Mouse (Mus musculus) lung, postnatal 25 days (tissue): Measurements from ENCODE around the gene Anapc4.
A peak's percentile ranks its signal among the peaks of the same experiment; 100 is the strongest.

ENCODE experiments used
- DNase-seq: peaks from one replicate; pipeline ENCODE4 v3.0.0; 2022; ENCODE audit warnings: low spot score

Anapc4 gene

GRCm38 (mm10) chr5:52868918-52869703 lies 35.3 kb downstream of the Anapc4 start:
- no peak for DNase-seq

GRCm38 (mm10) chr5:52871461-52871860 lies 37.6 kb downstream of the Anapc4 start:
- DNase-seq: no peak

- DNase-seq: no peak
Observed at GRCm38 (mm10) chr5:52871986-52872385, 38.2 kb downstream of the Anapc4 start.

GRCm38 (mm10) chr5:52878847-52879246 lies 45.0 kb downstream of the Anapc4 start:
- peak; percentile 80 for DNase-seq

GRCm38 (mm10) chr5:52879926-52880325 lies 46.1 kb downstream of the Anapc4 start:
- no peak for DNase-seq

GRCm38 (mm10) chr5:52882446-52882845 lies 48.6 kb downstream of the Anapc4 start:
- peak; percentile 87 for DNase-seq

- peak; percentile 61 for DNase-seq
Observed at GRCm38 (mm10) chr5:52887085-52887484, 53.3 kb downstream of the Anapc4 start.

GRCm38 (mm10) chr5:52889919-52890318 lies 56.1 kb downstream of the Anapc4 start:
- no peak for DNase-seq

- no peak for DNase-seq
Observed at GRCm38 (mm10) chr5:52891949-52892835, 58.4 kb downstream of the Anapc4 start.

- DNase-seq: no peak
Observed at GRCm38 (mm10) chr5:52893938-52894337, 60.1 kb downstream of the Anapc4 start.

GRCm38 (mm10) chr5:52904246-52904645 lies 70.4 kb downstream of the Anapc4 start:
- DNase-seq: no peak

GRCm38 (mm10) chr5:52904671-52905070 lies 70.9 kb downstream of the Anapc4 start:
- no peak for DNase-seq

- no peak for DNase-seq
Observed at GRCm38 (mm10) chr5:52908246-52908645, 74.4 kb downstream of the Anapc4 start.

- peak; percentile 43 for DNase-seq
Observed at GRCm38 (mm10) chr5:52910159-52910591, 76.4 kb downstream of the Anapc4 start.

GRCm38 (mm10) chr5:52911286-52911870 lies 77.6 kb downstream of the Anapc4 start:
- DNase-seq: no peak

- peak; percentile 26 for DNase-seq
Observed at GRCm38 (mm10) chr5:52913711-52914110, 79.9 kb downstream of the Anapc4 start.

- DNase-seq: no peak
Observed at GRCm38 (mm10) chr5:52916186-52916585, 82.4 kb downstream of the Anapc4 start.
